Mouse (Mus musculus) heart, postnatal 0 days (tissue): ENCODE results near the gene Wdhd1. TPM values are rescaled to one million over a fixed set of nuclear protein-coding genes. Genes with fewer than 3 reads are reported as not detected.

Experiments
- ATAC-seq: fragments of 200-750 bp; cut with Nextera tagmentation; 2 replicates; pipeline ENCODE4 v1.8.0; 2017; ENCODE audit warnings: low read depth, moderate number of reproducible peaks, moderate library complexity; ENCODE audit not compliant: insufficient read depth
- DNase-seq: peaks from one replicate; pipeline ENCODE4 v3.0.0-alpha.2; 2016; ENCODE audit warnings: low spot score
- H3K27ac ChIP-seq: fragments of 300-500 bp; sonication (generic); 2 replicates; pipeline ENCODE4 v1.5.1; 2014; ENCODE audit warnings: low read depth, mild to moderate bottlenecking
- H3K27me3 ChIP-seq: fragments of 300-500 bp; sonication (generic); 2 replicates; pipeline ENCODE4 v1.6.1; 2014; ENCODE audit warnings: low read length, mixed read lengths; ENCODE audit not compliant: control insufficient read depth, insufficient read depth
- H3K36me3 ChIP-seq: fragments of 300-500 bp; sonication (generic); replicated peaks from 2 replicates; pipeline ENCODE4 v1.6.1; 2014; ENCODE audit warnings: low read length, mixed read lengths; ENCODE audit not compliant: control insufficient read depth, insufficient read depth
- H3K4me1 ChIP-seq: fragments of 300-500 bp; sonication (generic); 2 replicates; pipeline ENCODE4 v1.6.1; 2014; ENCODE audit warnings: antibody characterized with exemption; ENCODE audit not compliant: control insufficient read depth, insufficient read depth
- H3K4me2 ChIP-seq: fragments of 300-500 bp; sonication (generic); 2 replicates; pipeline ENCODE4 v1.6.1; 2014; ENCODE audit warnings: low read depth, mild to moderate bottlenecking, low read length, moderate library complexity
- H3K4me3 ChIP-seq: fragments of 300-500 bp; sonication (generic); 2 replicates; pipeline ENCODE4 v1.5.1; 2014; ENCODE audit warnings: low read depth, low read length
- H3K9ac ChIP-seq: fragments of 300-500 bp; sonication (generic); replicated peaks from 2 replicates; pipeline ENCODE4 v1.6.1; 2014; ENCODE audit warnings: low read depth, low read length, mixed read lengths
- H3K9me3 ChIP-seq: fragments of 300-500 bp; sonication (generic); replicated peaks from 2 replicates; pipeline ENCODE4 v1.6.1; 2016; ENCODE audit warnings: low read length; ENCODE audit not compliant: control insufficient read depth
- CTCF ChIP-seq: IDR thresholded peaks from 2 replicates; pipeline ENCODE4 v1.5.1; 2016; ENCODE audit warnings: antibody characterized with exemption, control low read depth, low read depth
- EP300 ChIP-seq: IDR thresholded peaks from 2 replicates; pipeline ENCODE4 v1.6.1; 2016; ENCODE audit warnings: antibody characterized with exemption, low read depth
- WGBS: fragments of 180-500 bp; shearing (Covaris S2); extraction: QIAGEN DNeasy Blood & Tissue Kit; methylation state at CpG from one replicate; pipeline ENCODE4 v1.1.7; 2014; 5-methylcytosine and 5-hydroxymethylcytosine counted together
- polyA plus RNA-seq: library from polyadenylated mRNA; unstranded; fragments of >200 nt; fragmentation: Nextera tagmentation; extraction: Ambion mirVana; gene quantifications from 2 replicates; pipeline ENCODE4 v1.2.1, GENCODE M21; 2015
- total RNA-seq: library from RNA; depleted of rRNA; stranded (reverse); fragments of >200 nt; gene quantifications from 2 replicates; pipeline ENCODE4 v1.2.3, GENCODE M21; 2014; ENCODE audit warnings: low replicate concordance

Wdhd1 gene
- total and polyA plus RNA-seq, 2 experiments from 2014 or later, result 3.9 to 4.5 TPM

DNA sequence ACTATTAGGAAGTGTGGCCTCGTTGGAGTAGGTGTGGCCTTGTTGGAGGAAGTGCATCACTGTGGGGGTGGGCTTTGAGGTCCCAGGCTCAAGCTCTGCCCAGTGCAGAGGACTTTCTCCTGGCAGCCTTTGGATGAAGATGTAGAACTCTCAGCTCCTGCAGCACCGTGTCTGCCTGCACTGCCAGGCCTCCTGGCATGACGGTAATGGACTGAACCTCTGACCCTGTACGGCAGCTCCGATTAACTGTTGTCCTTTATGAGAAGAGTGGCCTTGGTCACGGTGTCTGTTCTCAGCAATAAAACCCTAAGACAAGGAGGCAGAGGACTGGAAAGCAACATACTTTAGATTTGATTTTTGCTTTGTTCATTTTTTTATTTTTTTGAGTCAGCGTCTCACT lies 40.2 kb downstream of the Wdhd1 start:
- Histone ChIP-seq H3K9ac (no peak overlapping the region), H3K4me3 (no peak overlapping the region), H3K36me3 (peaks cover 6% of the 10 kb centered on the region; the same call in 1 of the 2 replicates), H3K27me3 (no peaks in the 10 kb centered on the region), H3K27ac (no peak overlapping the region), H3K9me3 (no peaks in the 10 kb centered on the region), H3K4me2 (no peak overlapping the region), H3K4me1 (no peaks in the 10 kb centered on the region)
- 93% methylated on average over 7 of the region's 7 CpGs for WGBS
- no peak for DNase-seq
- no peak for ATAC-seq
- TF ChIP-seq EP300, result no peak
- TF ChIP-seq CTCF, result no peak

DNA sequence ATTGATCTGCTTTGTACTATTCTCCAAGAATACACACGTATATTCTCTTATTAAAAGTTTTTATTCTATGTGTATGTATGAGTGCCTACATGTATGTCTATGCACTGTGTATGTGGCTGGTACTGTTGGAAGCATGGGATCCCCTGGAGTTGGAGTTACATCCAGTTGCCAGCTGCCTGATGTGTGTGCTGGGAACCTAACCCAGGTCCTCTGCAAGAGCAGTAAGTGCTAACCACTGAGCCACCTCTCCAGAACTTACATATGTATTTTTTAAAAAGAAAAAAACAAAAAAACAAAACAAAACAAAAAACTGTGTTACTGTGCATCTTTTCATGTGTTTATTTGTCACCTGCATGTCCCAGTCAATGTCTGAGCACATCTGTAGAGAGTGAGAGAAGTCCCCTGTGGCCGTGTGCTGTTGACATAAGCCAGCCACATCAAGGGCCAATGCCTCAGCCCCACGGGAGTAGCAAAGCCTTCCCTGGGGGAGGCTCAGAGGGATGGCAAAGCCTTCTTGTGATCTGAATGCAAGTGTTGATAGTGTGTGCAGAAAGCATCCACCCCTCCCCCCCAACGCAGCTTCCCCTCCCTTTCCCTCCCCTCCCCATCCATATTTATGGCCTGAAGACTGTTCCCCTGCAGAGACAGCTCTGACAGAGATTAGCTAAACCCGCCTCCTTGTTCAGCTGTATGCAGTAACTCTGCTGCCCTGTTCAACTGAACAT lies 42.0 kb downstream of the Wdhd1 start:
- Histone ChIP-seq H3K36me3 (no peaks in the 10 kb centered on the region), H3K4me1 (no peaks in the 10 kb centered on the region; the same call in 1 of the 2 replicates), H3K4me2 (no peak overlapping the region), H3K9ac (no peak overlapping the region), H3K27ac (no peak overlapping the region), H3K27me3 (no peaks in the 10 kb centered on the region), H3K4me3 (no peak overlapping the region), H3K9me3 (no peaks in the 10 kb centered on the region)
- DNase-seq, result no peak
- ATAC-seq, result no peak
- 46% methylated on average over 5 of the region's 5 CpGs for WGBS
- no peak for TF ChIP-seq CTCF
- TF ChIP-seq EP300, result no peak

DNA sequence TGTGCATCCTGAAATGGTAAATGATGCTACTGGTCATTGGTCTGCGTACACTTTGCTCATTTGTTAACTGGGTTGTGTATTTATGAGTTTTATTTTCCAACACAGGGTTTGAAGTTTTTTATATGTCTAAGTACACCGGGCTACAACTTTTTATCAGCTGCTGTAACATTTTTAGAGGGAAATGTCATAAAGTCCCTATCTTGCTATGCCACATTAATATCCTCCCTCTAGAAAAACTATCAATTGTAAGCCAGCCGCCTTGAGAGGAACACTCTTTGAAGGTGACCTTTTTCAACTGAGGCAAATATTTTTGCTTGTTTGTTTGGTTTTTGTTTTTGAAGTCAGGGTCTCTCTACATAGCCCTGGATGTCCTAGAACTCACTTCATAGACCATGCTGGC lies 42.6 kb downstream of the Wdhd1 start:
- Histone ChIP-seq H3K4me2 (no peak overlapping the region), H3K27me3 (no peaks in the 10 kb centered on the region), H3K36me3 (no peaks in the 10 kb centered on the region), H3K4me1 (no peaks in the 10 kb centered on the region; the same call in 1 of the 2 replicates), H3K27ac (no peak overlapping the region), H3K9me3 (no peaks in the 10 kb centered on the region), H3K9ac (no peak overlapping the region), H3K4me3 (no peak overlapping the region)
- TF ChIP-seq CTCF (no peak), EP300 (no peak)
- 62% methylated on average over 3 of the region's 3 CpGs for WGBS
- ATAC-seq (no peak), DNase-seq (no peak)

DNA sequence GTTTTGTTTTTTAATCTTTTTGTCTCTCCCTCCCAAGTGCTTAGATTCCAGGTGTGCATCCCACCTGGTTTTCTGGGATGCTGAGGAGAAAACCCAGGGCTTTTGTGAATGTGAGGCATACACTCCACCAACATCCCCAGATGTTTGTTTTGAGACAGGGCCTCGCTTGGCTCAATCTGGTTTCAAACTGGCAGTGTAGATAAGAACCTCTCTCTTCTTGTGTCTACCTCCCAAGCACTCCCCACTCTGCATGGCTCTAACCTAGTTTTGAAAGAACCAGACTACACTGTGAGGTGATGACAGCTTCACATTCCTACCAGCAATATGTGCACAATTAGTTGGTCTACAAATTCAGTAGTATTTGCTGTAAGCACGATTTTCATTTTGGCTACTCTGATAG lies 43.1 kb downstream of the Wdhd1 start:
- no peaks in the 10 kb centered on the region; the same call in 1 of the 2 replicates for H3K4me1 ChIP-seq
- no peak overlapping the region for H3K9ac ChIP-seq
- no peak overlapping the region for H3K4me2 ChIP-seq
- WGBS, result 21% methylated on average over 2 of the region's 2 CpGs
- DNase-seq (peak; percentile 35), ATAC-seq (peak; percentile 24; the same call in 1 of the 2 replicates)
- H3K27ac ChIP-seq, result no peak overlapping the region
- H3K27me3 ChIP-seq, result no peaks in the 10 kb centered on the region
- H3K9me3 ChIP-seq, result no peaks in the 10 kb centered on the region
- H3K36me3 ChIP-seq, result no peaks in the 10 kb centered on the region
- no peak overlapping the region for H3K4me3 ChIP-seq
- TF ChIP-seq CTCF (no peak), EP300 (no peak)

DNA sequence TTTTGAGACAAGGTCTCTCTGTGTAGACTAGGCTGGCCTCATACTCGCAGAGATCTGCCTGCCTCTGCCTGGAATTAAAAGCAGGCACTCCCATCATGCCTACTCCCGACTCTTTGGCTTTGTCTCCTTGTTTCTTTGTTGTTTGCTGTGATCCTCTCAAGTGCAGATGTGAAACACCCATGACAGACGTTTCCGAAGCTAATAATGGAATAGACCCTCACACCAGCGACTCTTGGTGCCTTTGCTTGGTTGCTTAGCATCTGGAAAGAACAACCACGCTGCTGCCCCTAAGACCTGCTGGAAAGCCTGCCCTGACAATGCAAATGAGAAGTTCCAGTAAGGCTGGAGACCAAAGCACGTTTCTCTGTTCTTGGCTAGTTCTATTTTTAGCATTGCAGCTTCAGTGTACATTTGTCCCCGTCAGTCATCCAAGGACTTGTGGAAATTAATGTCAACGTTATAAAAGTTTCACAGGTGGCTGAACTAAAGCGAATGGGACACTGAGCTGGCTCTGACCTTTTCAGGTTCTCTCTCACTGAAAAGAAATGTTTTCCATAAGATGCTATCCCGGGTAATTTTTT lies 46.8 kb downstream of the Wdhd1 start:
- DNase-seq (peak; percentile 59), ATAC-seq (no peak)
- Histone ChIP-seq H3K9me3 (no peaks in the 10 kb centered on the region), H3K4me3 (no peak overlapping the region), H3K36me3 (no peaks in the 10 kb centered on the region), H3K27me3 (no peaks in the 10 kb centered on the region), H3K4me2 (no peak overlapping the region), H3K9ac (no peak overlapping the region), H3K27ac (peak overlapping the region; percentile 50), H3K4me1 (no peaks in the 10 kb centered on the region; the same call in 1 of the 2 replicates)
- WGBS, result 40% methylated on average over 11 of the region's 11 CpGs
- TF ChIP-seq CTCF, result no peak
- no peak for TF ChIP-seq EP300
